Mouse (Mus musculus) heart, postnatal 0 days (tissue): ENCODE results near the gene Mpl.

Experiments
- CTCF ChIP-seq: IDR thresholded peaks from 2 replicates; pipeline ENCODE4 v1.5.1; 2016; ENCODE audit warnings: antibody characterized with exemption, control low read depth, low read depth
- EP300 ChIP-seq: IDR thresholded peaks from 2 replicates; pipeline ENCODE4 v1.6.1; 2016; ENCODE audit warnings: antibody characterized with exemption, low read depth

- TF ChIP-seq EP300, result no peak
- TF ChIP-seq CTCF, result no peak
Observed at GRCm38 (mm10) chr4:118500792-118501191, 43.5 kb upstream of the Mpl start.
